ENCODE assay signal across 8 mouse cellular contexts in genomic region chr4:126554462-126554861, GRCm38 (mm10). TPM values are rescaled to one million over a fixed set of nuclear protein-coding genes. Genes with fewer than 3 reads are reported as not detected.
DNase-seq lines count a peak whose midpoint lies in the region; TF ChIP-seq lines count a peak whose summit lies in the region.

No protein-coding gene starts in this region.

- DNase-seq in heart, adult 2 months, result no peak
- DNase-seq in heart, postnatal 25 days (ENCODE audit: low spot score), result no peak
- DNase-seq in thymus, postnatal 14 days, result peak; percentile 9
- DNase-seq in thymus, postnatal 36 days, result no peak
- peak; percentile 21 to 66 for DNase-seq in heart, postnatal 10 days
- no peak for DNase-seq in right cerebral cortex, postnatal 4 days
- no peak for DNase-seq in adrenal gland, adult 2 months
- DNase-seq in frontal cortex, postnatal 25 days (ENCODE audit: low spot score in 2 of 2), result no peak

- H3K4me3 ChIP-seq in heart, adult 2 months, result no peak overlapping the region

- TF ChIP-seq CTCF in heart, adult 2 months (IDR thresholded peaks at IDR 0.05), result peak; percentile 81

- no peaks in the 10 kb centered on the region for H3K36me3 ChIP-seq in heart, adult 2 months (ENCODE audit: control insufficient read depth, insufficient read depth, low read length)

- no peak overlapping the region for H3K27ac ChIP-seq in heart, adult 2 months

- intact Hi-C loops in heart, adult 2 months (cut with DNase I), result loop anchor here (1.0 to 10.0 kb wide), 4 partner anchors 48 to 690 kb away; partner anchors contain the start of gene Smim12
- intact Hi-C loops in heart, postnatal 25 days (cut with DNase I), result loop anchor here (2.0 to 10.0 kb wide), 3 partner anchors 188 to 690 kb away; partner anchors contain the start of gene Smim12
- intact Hi-C loops in heart, postnatal 10 days (cut with DNase I), result loop anchor here (1.0 to 10.0 kb wide), 4 partner anchors 187 to 690 kb away; partner anchors contain the start of gene Smim12

- WGBS in heart, adult 2 months, result 33% methylated on average over 3 of the region's 3 CpGs

- no peak for TF ChIP-seq EP300 in heart, adult 2 months (IDR thresholded peaks at IDR 0.05; ENCODE audit: insufficient read depth, low read depth, low read length)

- no peaks in the 10 kb centered on the region for H3K79me2 ChIP-seq in heart, adult 2 months (replicated peaks; ENCODE audit: control insufficient read depth, insufficient read depth, low read length)

- TF ChIP-seq POLR2A in heart, adult 2 months (IDR thresholded peaks at IDR 0.05; ENCODE audit: insufficient read depth, low read depth, low read length), result no peak

- no peaks in the 10 kb centered on the region for H3K4me1 ChIP-seq in heart, adult 2 months (ENCODE audit: control insufficient read depth, insufficient read depth, low read length)

- no peaks in the 10 kb centered on the region for H3K27me3 ChIP-seq in heart, adult 2 months (ENCODE audit: control insufficient read depth, insufficient read depth, low read length)

- no peak overlapping the region for H3K9ac ChIP-seq in heart, adult 2 months (ENCODE audit: low read depth, low read length)

RNA-seq across cellular contexts. Expression of gene Clspn, which starts 2.3 kb away (rescaled TPM):
- total RNA-seq in heart, adult 2 months (2021), result under 1 TPM in 1 of 2 experiments, not detected in 1; 0.37 TPM
- polyA plus RNA-seq in heart, adult 2 months (2012; rRNA removed), result 0.14 and 0.32 TPM in 2 replicates
- 1 to 10 TPM in 1 of 2 experiments, under 1 TPM in 1; 0.64 to 1.1 TPM for total RNA-seq in heart, postnatal 25 days (2021)
- 1 to 10 TPM; 5.9 to 8.2 TPM for total RNA-seq in heart, postnatal 10 days (2021)
- under 1 TPM; 0.66 to 0.97 TPM for total RNA-seq in adrenal gland, adult 2 months (2021)
- polyA plus RNA-seq in adrenal gland, adult 2 months (2012; rRNA removed), result 0.11 and 0.19 TPM in 2 replicates

RNA-seq across cellular contexts. Expression of gene Ago4, which starts 21.2 kb away (rescaled TPM):
- 10 to 100 TPM in 1 of 2 experiments, 1 to 10 TPM in 1; 9.6 to 11.7 TPM for total RNA-seq in heart, adult 2 months (2021)
- polyA plus RNA-seq in heart, adult 2 months (2012; rRNA removed), result 2.2 and 4.2 TPM in 2 replicates
- 1 to 10 TPM; 7.5 to 7.9 TPM for total RNA-seq in heart, postnatal 25 days (2021)
- 1 to 10 TPM; 4.1 to 5.8 TPM for total RNA-seq in heart, postnatal 10 days (2021)
- 1 to 10 TPM; 4.8 to 5.4 TPM for total RNA-seq in adrenal gland, adult 2 months (2021)
- 1.0 and 1.2 TPM in 2 replicates for polyA plus RNA-seq in adrenal gland, adult 2 months (2012; rRNA removed)

RNA-seq across cellular contexts. Expression of gene 5730409E04Rik, which starts 55.2 kb away (rescaled TPM):
- total RNA-seq in heart, adult 2 months (2021), result 10 to 100 TPM; 11.9 to 12.6 TPM
- 10.6 and 16.8 TPM in 2 replicates for polyA plus RNA-seq in heart, adult 2 months (2012; rRNA removed)
- 10 to 100 TPM in 1 of 2 experiments, 1 to 10 TPM in 1; 9.9 to 11.3 TPM for total RNA-seq in heart, postnatal 25 days (2021)
- total RNA-seq in heart, postnatal 10 days (2021), result 1 to 10 TPM; 8.7 to 9.1 TPM
- 10 to 100 TPM in 1 of 2 experiments, 1 to 10 TPM in 1; 8.1 to 19.0 TPM for total RNA-seq in adrenal gland, adult 2 months (2021)
- 19.3 and 20.7 TPM in 2 replicates for polyA plus RNA-seq in adrenal gland, adult 2 months (2012; rRNA removed)

Comparison
In these comparisons a context has a peak if more than half of its experiments do, and no peak if none do; other contexts are left out.
1. DNase-seq: peak in thymus, postnatal 14 days (single experiment) and heart, postnatal 10 days (2 of 2); none in heart, adult 2 months (0 of 2), heart, postnatal 25 days (single experiment), thymus, postnatal 36 days (0 of 2), right cerebral cortex, postnatal 4 days (single experiment), adrenal gland, adult 2 months (single experiment) and frontal cortex, postnatal 25 days (0 of 2).